Mouse (Mus musculus) midbrain, postnatal 0 days (tissue): Measurements from ENCODE around the gene Fcgrt. TPM values are rescaled to one million over a fixed set of nuclear protein-coding genes. Genes with fewer than 3 reads are reported as not detected.
"Not testable (repeated sequence)": the region's sequence is repeated elsewhere in the genome, so short reads cannot be mapped to it uniquely, and the experiment has no call there.

Source experiments
- ATAC-seq: fragments of 200-750 bp; cut with Nextera tagmentation; 2 replicates; pipeline ENCODE4 v1.8.0; 2017; ENCODE audit warnings: moderate number of reproducible peaks, mild to moderate bottlenecking, moderate TSS enrichment, moderate library complexity; ENCODE audit not compliant: low FRiP score
- DNase-seq: peaks from one replicate; pipeline ENCODE4 v3.0.0-alpha.2; 2015; ENCODE audit warnings: low spot score
- H3K27ac ChIP-seq: fragments of 300-500 bp; sonication (generic); 2 replicates; pipeline ENCODE4 v1.5.1; 2014; ENCODE audit warnings: low read depth, mild to moderate bottlenecking, low read length, mixed read lengths
- H3K27me3 ChIP-seq: fragments of 300-500 bp; sonication (generic); 2 replicates; pipeline ENCODE4 v1.6.1; 2014; ENCODE audit warnings: low read length, control low read depth, mixed read lengths; ENCODE audit not compliant: insufficient read depth
- H3K36me3 ChIP-seq: fragments of 300-500 bp; sonication (generic); 2 replicates; pipeline ENCODE4 v1.6.1; 2014; ENCODE audit warnings: low read length, control low read depth, mixed read lengths; ENCODE audit not compliant: insufficient read depth
- H3K4me1 ChIP-seq: fragments of 300-500 bp; sonication (generic); 2 replicates; pipeline ENCODE4 v1.6.1; 2014; ENCODE audit warnings: mild to moderate bottlenecking, control low read depth, antibody characterized with exemption, low read length, mixed read lengths; ENCODE audit not compliant: insufficient read depth
- H3K4me2 ChIP-seq: fragments of 300-500 bp; sonication (generic); 2 replicates; pipeline ENCODE4 v1.6.1; 2014; ENCODE audit warnings: low read depth, mild to moderate bottlenecking, low read length, mixed read lengths; ENCODE audit not compliant: poor library complexity, severe bottlenecking
- H3K4me3 ChIP-seq: fragments of 300-500 bp; sonication (generic); 2 replicates; pipeline ENCODE4 v1.5.1; 2014; ENCODE audit warnings: low read depth, mild to moderate bottlenecking, low read length, moderate library complexity
- H3K9ac ChIP-seq: fragments of 300-500 bp; sonication (generic); replicated peaks from 2 replicates; pipeline ENCODE4 v1.6.1; 2014; ENCODE audit warnings: mild to moderate bottlenecking, low read length, moderate library complexity, mixed read lengths; ENCODE audit not compliant: poor library complexity, severe bottlenecking
- H3K9me3 ChIP-seq: fragments of 300-500 bp; sonication (generic); 2 replicates; pipeline ENCODE4 v1.6.1; 2016; ENCODE audit warnings: low read length, control low read depth
- CTCF ChIP-seq: IDR thresholded peaks from 2 replicates; pipeline ENCODE4 v1.5.1; 2016; ENCODE audit warnings: antibody characterized with exemption, mild to moderate bottlenecking
- WGBS: fragments of 180-500 bp; shearing (Covaris S2); extraction: QIAGEN DNeasy Blood & Tissue Kit; methylation state at CpG from one replicate; pipeline ENCODE4 v1.1.7; 2014; 5-methylcytosine and 5-hydroxymethylcytosine counted together
- polyA plus RNA-seq: library from polyadenylated mRNA; unstranded; fragments of >200 nt; fragmentation: Nextera tagmentation; extraction: Ambion mirVana; gene quantifications from 2 replicates; pipeline ENCODE4 v1.2.1, GENCODE M21; 2015
- total RNA-seq: library from RNA; depleted of rRNA; stranded (reverse); fragments of >200 nt; gene quantifications from 2 replicates; pipeline ENCODE4 v1.2.3, GENCODE M21; 2014

Gene Fcgrt
- total and polyA plus RNA-seq, 2 experiments from 2014 or later: 30.5 to 36.4 TPM

DNA sequence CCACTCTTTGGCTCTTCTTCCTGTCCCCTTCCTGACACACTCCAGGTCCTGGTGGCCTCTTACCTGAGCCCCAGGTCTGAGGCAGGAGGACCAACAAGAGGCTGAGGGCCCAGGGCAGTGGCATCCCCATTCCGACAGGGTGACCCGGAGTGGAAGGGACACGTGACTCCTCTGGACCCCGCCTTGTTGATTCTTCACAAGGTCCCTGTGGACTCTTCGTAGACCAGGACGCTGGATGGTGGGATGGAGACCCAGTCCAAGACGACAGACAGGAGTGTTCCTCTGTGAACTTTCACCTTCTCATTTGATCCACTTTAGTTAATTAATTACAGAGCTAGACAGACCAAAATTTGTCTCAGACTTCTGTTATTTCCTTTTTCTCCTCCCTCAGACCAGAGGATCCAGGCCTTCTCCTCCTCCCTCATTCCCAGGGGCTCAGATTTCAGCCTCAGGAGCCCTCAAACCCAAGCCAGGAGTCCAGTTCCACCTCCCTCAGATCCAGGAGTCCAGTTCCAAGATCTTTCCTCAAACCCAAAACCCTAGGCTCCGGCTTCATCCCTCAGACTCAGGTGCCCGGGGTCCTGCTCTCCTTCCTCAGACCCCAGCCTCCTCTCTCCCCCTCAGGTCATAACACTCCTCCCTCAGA is 588 bp downstream of the Fcgrt start:
- Histone ChIP-seq H3K9ac (no peak overlapping the region), H3K4me1 (no peaks in the 10 kb centered on the region), H3K9me3 (no peaks in the 10 kb centered on the region), H3K27ac (0 out of 2 replicates have a peak overlapping the region, but pooled peaks have one; percentile 38), H3K36me3 (no peaks in the 10 kb centered on the region), H3K4me2 (peak overlapping the region; percentile 22; the same call in 1 of the 2 replicates), H3K4me3 (no peak overlapping the region; the same call in 1 of the 2 replicates), H3K27me3 (no peaks in the 10 kb centered on the region)
- DNase-seq (no peak), ATAC-seq (no peak)
- WGBS: 87% methylated on average over 9 of the region's 9 CpGs
- no peak for TF ChIP-seq CTCF

- 81% methylated on average over 11 of the region's 11 CpGs for WGBS
- H3K36me3 ChIP-seq: no peaks in the 10 kb centered on the region
- no peak overlapping the region for H3K9ac ChIP-seq
- H3K4me2 ChIP-seq: peak overlapping the region; percentile 22; the same call in 1 of the 2 replicates
- no peak for DNase-seq
- H3K27me3 ChIP-seq: no peaks in the 10 kb centered on the region
- TF ChIP-seq CTCF: no peak
- no peaks in the 10 kb centered on the region for H3K4me1 ChIP-seq
- ATAC-seq: no peak
- no peaks in the 10 kb centered on the region for H3K9me3 ChIP-seq
- no peak overlapping the region for H3K4me3 ChIP-seq
- H3K27ac ChIP-seq: no peak overlapping the region
Measured at GRCm38 (mm10) chr7:45102441-45102840, 1.2 kb downstream of the Fcgrt start.

GRCm38 (mm10) chr7:45100046-45100445 is 3.6 kb downstream of the Fcgrt start:
- Histone ChIP-seq H3K4me2 (no peak overlapping the region), H3K27me3 (no peaks in the 10 kb centered on the region), H3K9me3 (no peaks in the 10 kb centered on the region), H3K9ac (no peak overlapping the region), H3K4me1 (no peaks in the 10 kb centered on the region), H3K4me3 (no peak overlapping the region), H3K36me3 (no peaks in the 10 kb centered on the region), H3K27ac (no peak overlapping the region)
- DNase-seq (no peak), ATAC-seq (no peak)
- 93% methylated on average over 6 of the region's 6 CpGs for WGBS
- no peak for TF ChIP-seq CTCF

GRCm38 (mm10) chr7:45098541-45099240 is 5.0 kb downstream of the Fcgrt start:
- DNase-seq (no peak), ATAC-seq (no peak)
- 90% methylated on average over 8 of the region's 8 CpGs for WGBS
- TF ChIP-seq CTCF: peak; percentile 45
- Histone ChIP-seq H3K36me3 (no peaks in the 10 kb centered on the region), H3K9ac (no peak overlapping the region), H3K9me3 (no peaks in the 10 kb centered on the region), H3K4me3 (no peak overlapping the region), H3K4me2 (no peak overlapping the region), H3K4me1 (no peaks in the 10 kb centered on the region), H3K27ac (no peak overlapping the region), H3K27me3 (no peaks in the 10 kb centered on the region)

- H3K27ac ChIP-seq: no peak overlapping the region
- no peaks in the 10 kb centered on the region for H3K9me3 ChIP-seq
- no peak for ATAC-seq
- no peak for DNase-seq
- no peaks in the 10 kb centered on the region for H3K36me3 ChIP-seq
- WGBS: 77% methylated on average over 6 of the region's 6 CpGs
- H3K9ac ChIP-seq: no peak overlapping the region
- no peak overlapping the region for H3K4me2 ChIP-seq
- no peaks in the 10 kb centered on the region for H3K27me3 ChIP-seq
- no peak overlapping the region for H3K4me3 ChIP-seq
- TF ChIP-seq CTCF: no peak
- H3K4me1 ChIP-seq: no peaks in the 10 kb centered on the region
Measured at GRCm38 (mm10) chr7:45097479-45097878, 6.2 kb downstream of the Fcgrt start.

DNA sequence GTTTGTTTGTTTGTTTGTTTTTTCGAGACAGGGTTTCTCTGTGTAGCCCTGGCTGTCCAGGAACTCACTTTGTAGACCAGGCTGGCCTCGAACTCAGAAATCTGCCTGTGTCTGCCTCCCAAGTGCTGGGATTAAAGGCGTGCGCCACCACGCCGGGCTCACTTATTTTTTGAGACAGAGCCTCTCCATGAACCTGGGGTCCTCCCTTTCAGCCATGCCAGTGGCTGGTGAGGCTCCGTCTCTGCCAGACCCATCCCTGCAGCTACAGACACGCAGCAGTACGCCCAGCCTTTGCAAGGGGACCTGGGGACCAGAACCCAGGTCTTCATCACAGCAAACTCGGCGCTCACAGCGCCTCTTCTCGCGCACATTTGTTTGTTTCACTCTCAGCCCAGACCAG is 7.7 kb downstream of the Fcgrt start:
- H3K36me3 ChIP-seq, H3K9ac ChIP-seq, H3K4me2 ChIP-seq, ATAC-seq, H3K27me3 ChIP-seq, DNase-seq, H3K9me3 ChIP-seq, H3K27ac ChIP-seq, H3K4me3 ChIP-seq, H3K4me1 ChIP-seq: not testable (repeated sequence)
- 89% methylated on average over 14 of the region's 14 CpGs for WGBS
